Mouse (Mus musculus): ENCODE measurements around the gene Rcsd1. TPM values are rescaled to one million over a fixed set of nuclear protein-coding genes. Genes with fewer than 3 reads are reported as not detected.
A peak's percentile ranks its signal among the peaks of the same experiment; 100 is the strongest.

The Rcsd1 gene
- total RNA-seq, 2 experiments from 2014 or later: 13.5 to 15.2 TPM

- DNase-seq (ENCODE audit: low spot score in 2 of 2): peak; percentile 96
Measured at GRCm38 (mm10) chr1:165634151-165634884, 75.2 kb downstream of the Rcsd1 start, which contains the start of gene Mpzl1. Gene Mpzl1, minus strand, starts transcription at chr1:165634538.

- no peak for DNase-seq (ENCODE audit: low spot score in 2 of 2)
Measured at GRCm38 (mm10) chr1:165633345-165633744, 76.2 kb downstream of the Rcsd1 start.

GRCm38 (mm10) chr1:165631136-165631535 is 78.4 kb downstream of the Rcsd1 start:
- no peak for DNase-seq (ENCODE audit: low spot score in 2 of 2)

- DNase-seq (ENCODE audit: low spot score in 2 of 2): no peak
Measured at GRCm38 (mm10) chr1:165629975-165630374, 79.6 kb downstream of the Rcsd1 start.

GRCm38 (mm10) chr1:165628603-165629002 is 81.0 kb downstream of the Rcsd1 start:
- DNase-seq (ENCODE audit: low spot score in 2 of 2): no peak

- DNase-seq (ENCODE audit: low spot score in 2 of 2): no peak
Measured at GRCm38 (mm10) chr1:165625896-165626295, 83.7 kb downstream of the Rcsd1 start.

- no peak for DNase-seq (ENCODE audit: low spot score in 2 of 2)
Measured at GRCm38 (mm10) chr1:165625058-165625457, 84.5 kb downstream of the Rcsd1 start.

GRCm38 (mm10) chr1:165618201-165618624 is 91.3 kb downstream of the Rcsd1 start:
- no peak for DNase-seq (ENCODE audit: low spot score in 2 of 2)

- DNase-seq (ENCODE audit: low spot score in 2 of 2): no peak
Measured at GRCm38 (mm10) chr1:165617166-165617891, 92.2 kb downstream of the Rcsd1 start.

GRCm38 (mm10) chr1:165616652-165617051 is 92.9 kb downstream of the Rcsd1 start:
- no peak for DNase-seq (ENCODE audit: low spot score in 2 of 2)

- DNase-seq (ENCODE audit: low spot score in 2 of 2): no peak
Measured at GRCm38 (mm10) chr1:165614793-165615192, 94.8 kb downstream of the Rcsd1 start.

GRCm38 (mm10) chr1:165613926-165614325 is 95.6 kb downstream of the Rcsd1 start:
- DNase-seq (ENCODE audit: low spot score in 2 of 2): no peak

- no peak for DNase-seq (ENCODE audit: low spot score in 2 of 2)
Measured at GRCm38 (mm10) chr1:165612714-165613113, 96.8 kb downstream of the Rcsd1 start.

- no peak for DNase-seq (ENCODE audit: low spot score in 2 of 2)
Measured at GRCm38 (mm10) chr1:165610321-165610999, 99.1 kb downstream of the Rcsd1 start.

GRCm38 (mm10) chr1:165609495-165610320 is 99.8 kb downstream of the Rcsd1 start:
- no peak for DNase-seq (ENCODE audit: low spot score in 2 of 2)

GRCm38 (mm10) chr1:165608904-165609303 is 100.7 kb downstream of the Rcsd1 start:
- DNase-seq (ENCODE audit: low spot score in 2 of 2): no peak

- DNase-seq (ENCODE audit: low spot score in 2 of 2): no peak
Measured at GRCm38 (mm10) chr1:165605774-165606173, 103.8 kb downstream of the Rcsd1 start.

- DNase-seq (ENCODE audit: low spot score in 2 of 2): no peak
Measured at GRCm38 (mm10) chr1:165605108-165605507, 104.4 kb downstream of the Rcsd1 start.

- DNase-seq (ENCODE audit: low spot score in 2 of 2): no peak
Measured at GRCm38 (mm10) chr1:165604203-165604602, 105.4 kb downstream of the Rcsd1 start.

GRCm38 (mm10) chr1:165603218-165603617 is 106.3 kb downstream of the Rcsd1 start:
- DNase-seq (ENCODE audit: low spot score in 2 of 2): no peak

- DNase-seq (ENCODE audit: low spot score in 2 of 2): no peak
Measured at GRCm38 (mm10) chr1:165601775-165602280, 107.7 kb downstream of the Rcsd1 start.
